Mouse (Mus musculus) midbrain, embryonic 15.5 days (tissue): ENCODE measurements around the gene Abr. TPM values are rescaled to one million over a fixed set of nuclear protein-coding genes. Genes with fewer than 3 reads are reported as not detected.

Experiments
- ATAC-seq: fragments of 200-750 bp; cut with Nextera tagmentation; replicated peaks from 2 replicates; pipeline ENCODE4 v1.8.0; 2017; ENCODE audit warnings: moderate TSS enrichment
- H3K27ac ChIP-seq: fragments of 300-500 bp; sonication (generic); 2 replicates; pipeline ENCODE4 v1.5.1; 2015; ENCODE audit warnings: mild to moderate bottlenecking, inconsistent platforms
- H3K27me3 ChIP-seq: fragments of 300-500 bp; sonication (generic); replicated peaks from 2 replicates; pipeline ENCODE4 v1.6.1; 2015; ENCODE audit warnings: inconsistent platforms
- H3K36me3 ChIP-seq: fragments of 300-500 bp; sonication (generic); replicated peaks from 2 replicates; pipeline ENCODE4 v1.6.1; 2015; ENCODE audit warnings: inconsistent platforms
- H3K4me1 ChIP-seq: fragments of 300-500 bp; sonication (generic); 2 replicates; pipeline ENCODE4 v1.6.1; 2015; ENCODE audit warnings: inconsistent platforms
- H3K4me2 ChIP-seq: fragments of 300-500 bp; sonication (generic); 2 replicates; pipeline ENCODE4 v1.6.1; 2015; ENCODE audit warnings: inconsistent platforms, mild to moderate bottlenecking, moderate library complexity
- H3K4me3 ChIP-seq: fragments of 300-500 bp; sonication (generic); 2 replicates; pipeline ENCODE4 v1.5.1; 2015; ENCODE audit warnings: mild to moderate bottlenecking, inconsistent platforms
- H3K9ac ChIP-seq: fragments of 300-500 bp; sonication (generic); 2 replicates; pipeline ENCODE4 v1.6.1; 2015; ENCODE audit warnings: mild to moderate bottlenecking, inconsistent platforms
- H3K9me3 ChIP-seq: fragments of 300-500 bp; sonication (generic); 2 replicates; pipeline ENCODE4 v1.6.1; 2016; ENCODE audit warnings: inconsistent platforms
- whole genome bisulfite sequencing: fragments of 180-500 bp; shearing (Covaris S2); methylation state at CpG from one replicate; pipeline ENCODE4 v1.1.7; 2015; ENCODE audit warnings: mixed read lengths; 5-methylcytosine and 5-hydroxymethylcytosine counted together
- polyA plus RNA-seq: library from polyadenylated mRNA; unstranded; fragments of >200 nt; fragmentation: Nextera tagmentation; extraction: Ambion mirVana; gene quantifications from 2 replicates; pipeline ENCODE4 v1.2.1, GENCODE M21; 2015

The Abr gene
- polyA plus RNA-seq, 1 experiment from 2014 or later: 127 TPM

GRCm38 (mm10) chr11:76427781-76428180 lies 194.3 kb downstream of the Abr start:
- Histone ChIP-seq H3K4me1 (no peaks in the 10 kb centered on the region; the same call in 1 of the 2 replicates), H3K27me3 (no peaks in the 10 kb centered on the region), H3K36me3 (peaks cover 23% of the 10 kb centered on the region), H3K27ac (no peak overlapping the region), H3K4me3 (no peak overlapping the region), H3K9ac (no peak overlapping the region), H3K4me2 (no peak overlapping the region), H3K9me3 (no peaks in the 10 kb centered on the region)
- ATAC-seq: no peak
- 76% methylated on average over 3 of the region's 3 CpGs for WGBS

GRCm38 (mm10) chr11:76425749-76426148 lies 196.4 kb downstream of the Abr start:
- no peak for ATAC-seq
- WGBS: 78% methylated on average over 6 of the region's 6 CpGs
- Histone ChIP-seq H3K4me1 (no peaks in the 10 kb centered on the region; the same call in 1 of the 2 replicates), H3K27ac (no peak overlapping the region), H3K9me3 (no peaks in the 10 kb centered on the region), H3K4me2 (no peak overlapping the region), H3K4me3 (no peak overlapping the region), H3K27me3 (no peaks in the 10 kb centered on the region), H3K9ac (no peak overlapping the region), H3K36me3 (peaks cover 37% of the 10 kb centered on the region)

DNA sequence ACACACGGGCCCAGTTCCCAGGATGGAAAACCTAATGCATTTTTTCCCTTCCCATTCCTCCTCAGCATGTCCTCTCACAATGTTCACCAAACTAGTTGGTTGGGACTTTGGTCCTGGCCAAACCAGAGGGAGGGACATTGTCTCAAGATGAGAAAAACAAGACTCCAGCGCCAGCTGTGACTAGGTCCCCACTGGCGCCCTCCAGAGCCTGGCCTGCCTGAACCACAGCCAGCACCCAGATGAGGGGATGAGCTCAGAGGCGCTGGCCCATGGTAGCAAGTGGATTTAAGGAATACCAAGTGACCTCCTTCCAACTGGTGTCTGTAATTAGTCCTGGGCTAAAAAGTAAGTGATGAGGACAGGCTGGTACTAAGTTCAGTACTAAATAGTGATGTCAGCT lies 201.2 kb downstream of the Abr start:
- H3K4me2 ChIP-seq: no peak overlapping the region
- H3K4me1 ChIP-seq: no peaks in the 10 kb centered on the region
- ATAC-seq: no peak
- no peaks in the 10 kb centered on the region for H3K9me3 ChIP-seq
- H3K36me3 ChIP-seq: peaks cover 61% of the 10 kb centered on the region
- no peak overlapping the region for H3K27ac ChIP-seq
- H3K4me3 ChIP-seq: no peak overlapping the region
- H3K9ac ChIP-seq: no peak overlapping the region
- WGBS: 68% methylated on average over 4 of the region's 4 CpGs
- H3K27me3 ChIP-seq: no peaks in the 10 kb centered on the region

- no peak overlapping the region for H3K4me3 ChIP-seq
- 72% methylated on average over 4 of the region's 4 CpGs for WGBS
- H3K4me2 ChIP-seq: no peak overlapping the region
- peaks cover 62% of the 10 kb centered on the region for H3K36me3 ChIP-seq
- ATAC-seq: no peak
- H3K27me3 ChIP-seq: no peaks in the 10 kb centered on the region
- H3K9me3 ChIP-seq: no peaks in the 10 kb centered on the region
- no peak overlapping the region for H3K9ac ChIP-seq
- no peaks in the 10 kb centered on the region for H3K4me1 ChIP-seq
- H3K27ac ChIP-seq: peak overlapping the region; percentile 43
These were observed 202.9 kb downstream of the Abr start for GRCm38 (mm10) chr11:76419179-76419578.

DNA sequence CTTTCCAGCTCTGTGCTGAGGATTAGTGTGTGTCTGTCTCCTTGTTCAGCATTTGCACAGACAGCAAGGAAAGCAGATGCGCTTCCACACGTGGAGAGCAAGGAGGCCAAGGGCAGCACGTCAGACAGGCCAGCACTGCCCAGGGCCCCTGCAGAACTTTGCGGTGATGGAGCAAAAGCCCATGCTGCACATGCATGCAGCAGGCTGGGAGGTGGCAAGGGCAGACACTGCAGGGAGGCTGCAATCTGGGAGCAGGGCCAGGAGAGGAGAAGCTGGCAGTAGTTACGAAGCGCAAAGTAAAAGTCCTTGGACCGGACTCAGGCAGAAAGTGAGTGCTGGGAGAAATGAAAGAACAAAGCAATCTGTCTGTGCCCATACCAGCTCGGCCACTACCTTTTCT lies 203.7 kb downstream of the Abr start:
- ATAC-seq: no peak

GRCm38 (mm10) chr11:76415985-76416384 lies 206.1 kb downstream of the Abr start:
- Histone ChIP-seq H3K36me3 (peaks cover 43% of the 10 kb centered on the region), H3K27ac (no peak overlapping the region), H3K9me3 (no peaks in the 10 kb centered on the region), H3K9ac (no peak overlapping the region), H3K27me3 (no peaks in the 10 kb centered on the region), H3K4me2 (no peak overlapping the region), H3K4me3 (no peak overlapping the region), H3K4me1 (no peaks in the 10 kb centered on the region)
- no peak for ATAC-seq
- 71% methylated on average over 2 of the region's 2 CpGs for WGBS

More for the DNA sequence above, 203.7 kb downstream of the Abr start:
- 78% methylated on average over 8 of the region's 8 CpGs for WGBS
- H3K36me3 ChIP-seq: peaks cover 59% of the 10 kb centered on the region
- H3K9me3 ChIP-seq: no peaks in the 10 kb centered on the region
- no peaks in the 10 kb centered on the region for H3K27me3 ChIP-seq
- no peak overlapping the region for H3K4me3 ChIP-seq
- H3K9ac ChIP-seq: no peak overlapping the region
- no peaks in the 10 kb centered on the region for H3K4me1 ChIP-seq
- H3K27ac ChIP-seq: peak overlapping the region; percentile 43; the same call in 1 of the 2 replicates
- H3K4me2 ChIP-seq: no peak overlapping the region

GRCm38 (mm10) chr11:76415001-76415400 lies 207.1 kb downstream of the Abr start:
- no peaks in the 10 kb centered on the region for H3K4me1 ChIP-seq
- no peak overlapping the region for H3K9ac ChIP-seq
- H3K36me3 ChIP-seq: peaks cover 43% of the 10 kb centered on the region
- no peaks in the 10 kb centered on the region for H3K9me3 ChIP-seq
- no peak overlapping the region for H3K4me3 ChIP-seq
- WGBS: 88% methylated on average over 4 of the region's 4 CpGs
- H3K27ac ChIP-seq: no peak overlapping the region
- no peak overlapping the region for H3K4me2 ChIP-seq
- ATAC-seq: no peak
- H3K27me3 ChIP-seq: no peaks in the 10 kb centered on the region

GRCm38 (mm10) chr11:76413202-76413601 lies 208.9 kb downstream of the Abr start:
- peaks cover 37% of the 10 kb centered on the region for H3K36me3 ChIP-seq
- H3K9me3 ChIP-seq: no peaks in the 10 kb centered on the region
- H3K4me2 ChIP-seq: no peak overlapping the region
- no peak overlapping the region for H3K27ac ChIP-seq
- WGBS: 85% methylated on average over 4 of the region's 4 CpGs
- no peak overlapping the region for H3K4me3 ChIP-seq
- no peak for ATAC-seq
- no peaks in the 10 kb centered on the region for H3K27me3 ChIP-seq
- peaks cover 5% of the 10 kb centered on the region for H3K4me1 ChIP-seq
- no peak overlapping the region for H3K9ac ChIP-seq

GRCm38 (mm10) chr11:76410826-76411225 lies 211.3 kb downstream of the Abr start:
- peaks cover 21% of the 10 kb centered on the region for H3K36me3 ChIP-seq
- 73% methylated on average over 12 of the region's 12 CpGs for WGBS
- no peak overlapping the region for H3K27ac ChIP-seq
- no peak for ATAC-seq
- no peak overlapping the region for H3K9ac ChIP-seq
- H3K4me1 ChIP-seq: peaks cover 13% of the 10 kb centered on the region
- H3K4me3 ChIP-seq: no peak overlapping the region
- H3K4me2 ChIP-seq: no peak overlapping the region
- no peaks in the 10 kb centered on the region for H3K9me3 ChIP-seq
- H3K27me3 ChIP-seq: no peaks in the 10 kb centered on the region

DNA sequence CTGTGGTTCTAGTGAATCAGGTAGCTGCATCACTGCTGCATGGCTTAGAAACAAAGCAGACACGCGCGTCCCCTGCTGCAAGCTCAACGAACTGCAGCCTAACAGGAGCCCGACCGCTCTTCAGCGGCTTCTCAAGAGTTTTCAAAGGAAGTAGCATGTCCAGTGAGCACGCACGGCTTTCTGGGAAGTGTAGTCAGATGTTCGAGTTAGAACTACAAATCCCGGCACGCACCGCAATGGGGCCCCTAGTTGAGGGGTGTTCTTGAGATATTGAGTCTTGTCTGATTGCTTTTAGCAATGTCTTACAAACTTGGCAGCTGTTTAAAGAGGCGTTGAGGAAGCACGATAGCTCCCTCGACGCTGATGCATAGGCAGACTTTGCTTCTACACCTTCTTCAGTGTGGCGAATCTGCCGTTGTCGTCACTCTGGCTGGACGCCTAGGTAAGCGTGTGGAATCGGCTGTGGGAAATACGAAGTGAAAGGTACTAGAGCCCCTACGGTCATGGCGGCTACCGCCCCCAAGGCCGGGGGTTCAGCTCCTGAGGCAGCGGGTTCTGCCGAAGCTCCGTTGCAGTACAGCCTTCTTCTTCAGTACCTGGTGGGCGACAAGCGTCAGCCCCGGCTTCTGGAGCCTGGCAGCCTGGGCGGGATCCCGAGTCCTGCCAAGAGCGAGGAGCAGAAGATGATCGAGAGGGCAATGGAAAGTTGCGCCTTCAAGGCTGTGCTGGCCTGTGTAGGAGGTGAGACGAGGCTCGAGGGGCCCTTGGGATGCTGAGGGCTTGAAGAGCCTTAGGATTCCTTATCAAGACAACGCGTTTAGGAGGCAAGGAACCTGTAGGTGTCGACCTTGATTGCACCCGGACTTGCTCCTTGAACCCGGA lies 215.2 kb downstream of the Abr start, which contains the start of gene Timm22:
Gene Timm22 (plus strand): TSS at position 251 of the 882 bp plus-strand sequence.
- no peaks in the 10 kb centered on the region for H3K9me3 ChIP-seq
- peaks cover 3% of the 10 kb centered on the region; the same call in 1 of the 2 replicates for H3K36me3 ChIP-seq
- H3K27ac ChIP-seq: peak within 1 kb of the TSS; percentile 87
- 0 out of 2 replicates have a peak, but pooled peaks cover 7% of the 10 kb centered on the region for H3K27me3 ChIP-seq
- peaks cover 13% of the 10 kb centered on the region for H3K4me1 ChIP-seq
- peak within 1 kb of the TSS; percentile 90 for H3K4me3 ChIP-seq
- WGBS: under 1% methylated on average over 46 of the region's 46 CpGs
- H3K4me2 ChIP-seq: peak within 1 kb of the TSS; percentile 68
- ATAC-seq: peak; percentile 96
- peak within 1 kb of the TSS; percentile 96 for H3K9ac ChIP-seq

DNA sequence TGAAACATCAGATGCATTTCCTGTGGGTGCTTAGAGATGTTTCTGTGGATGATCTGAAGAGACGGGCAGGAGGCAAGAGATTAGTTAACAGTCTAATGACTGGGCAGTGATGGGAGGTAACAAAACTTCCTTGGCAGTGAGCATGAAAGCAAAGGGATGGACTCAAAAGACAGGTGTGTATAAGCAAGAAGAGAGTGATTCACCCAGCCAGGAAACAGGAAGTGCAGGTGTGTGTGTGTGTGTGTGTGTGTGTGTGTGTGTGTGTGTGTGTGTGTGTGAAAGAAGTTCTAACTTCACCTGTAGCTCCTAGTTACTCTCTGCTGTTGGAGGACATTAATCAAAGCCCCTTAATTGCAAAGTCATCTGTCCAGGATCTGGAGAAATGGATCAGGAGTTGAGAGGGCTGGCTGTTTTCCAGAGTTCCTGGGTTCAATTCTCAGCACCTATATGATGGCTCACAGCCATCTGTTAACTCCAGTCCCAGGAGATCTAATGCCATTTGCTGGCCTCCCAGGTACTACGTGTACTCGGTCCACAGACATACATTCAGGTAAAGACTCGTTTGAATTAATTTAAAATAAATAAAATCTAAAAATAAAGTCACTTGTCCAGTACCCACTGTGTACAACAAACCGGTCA lies 216.4 kb downstream of the Abr start:
- peaks cover 13% of the 10 kb centered on the region for H3K4me1 ChIP-seq
- no peaks in the 10 kb centered on the region for H3K9me3 ChIP-seq
- no peak; the same call in 1 of the 2 replicates for ATAC-seq
- 90% methylated on average over 5 of the region's 5 CpGs for WGBS
- no peak overlapping the region for H3K27ac ChIP-seq
- 0 out of 2 replicates have a peak, but pooled peaks cover 3% of the 10 kb centered on the region for H3K36me3 ChIP-seq
- H3K9ac ChIP-seq: no peak overlapping the region
- H3K4me3 ChIP-seq: no peak overlapping the region
- no peak overlapping the region for H3K4me2 ChIP-seq
- 0 out of 2 replicates have a peak, but pooled peaks cover 7% of the 10 kb centered on the region for H3K27me3 ChIP-seq

GRCm38 (mm10) chr11:76405113-76405512 lies 217.0 kb downstream of the Abr start:
- no peak overlapping the region for H3K4me3 ChIP-seq
- H3K4me2 ChIP-seq: no peak overlapping the region
- H3K9ac ChIP-seq: no peak overlapping the region
- WGBS: 70% methylated on average over 4 of the region's 4 CpGs
- peaks cover 13% of the 10 kb centered on the region for H3K4me1 ChIP-seq
- H3K36me3 ChIP-seq: 0 out of 2 replicates have a peak, but pooled peaks cover 3% of the 10 kb centered on the region
- H3K27me3 ChIP-seq: 0 out of 2 replicates have a peak, but pooled peaks cover 7% of the 10 kb centered on the region
- no peak overlapping the region for H3K27ac ChIP-seq
- no peaks in the 10 kb centered on the region for H3K9me3 ChIP-seq
- no peak for ATAC-seq
